Mouse (Mus musculus) liver, embryonic 15.5 days (tissue): ENCODE results near the gene Hes1. TPM values are rescaled to one million over a fixed set of nuclear protein-coding genes. Genes with fewer than 3 reads are reported as not detected.

Source experiments
- polyA plus RNA-seq: library from polyadenylated mRNA; unstranded; fragments of >200 nt; fragmentation: Nextera tagmentation; extraction: Ambion mirVana; gene quantifications from 2 replicates; pipeline ENCODE4 v1.2.1, GENCODE M21; 2015

Hes1 gene
- polyA plus RNA-seq, 1 experiment from 2014 or later = 6.1 TPM

Other genes starting within 250 kb of the Hes1 start
- gene Cpn2, start 203.1 kb downstream of the Hes1 start, polyA plus RNA-seq = 3.6 and 3.7 TPM in 2 replicates
- 0.03 TPM in 2 replicates for gene Lrrc15, start 218.9 kb downstream of the Hes1 start, polyA plus RNA-seq
- gene Gp5, start 246.4 kb downstream of the Hes1 start, polyA plus RNA-seq = 11.8 and 13.2 TPM in 2 replicates